11 mouse cellular contexts compared by ENCODE assay signal in genomic region chr1:184718261-184719120, GRCm38 (mm10). TPM values are rescaled to one million over a fixed set of nuclear protein-coding genes. Genes with fewer than 3 reads are reported as not detected.
A peak's percentile ranks its signal among the peaks of the same experiment; 100 is the strongest.
DNase-seq lines count a peak whose midpoint lies in the region; ATAC-seq and TF ChIP-seq lines count a peak whose summit lies in the region.
"Had no signal": no experiment of that assay in that cellular context is flagged by ENCODE, and none has a peak within 500 bp of the region (broad histone marks: within the 10 kb centered on the region; RNA-seq: fewer than 3 reads in every experiment).

No protein-coding gene starts in this region.

- TF ChIP-seq EP300 in liver, postnatal 0 days (IDR thresholded peaks at IDR 0.05; ENCODE audit: low read depth) = no peak

- WGBS in heart, embryonic 14.5 days = 1% methylated on average over 41 of the region's 41 CpGs
- 5% methylated on average over 41 of the region's 41 CpGs for WGBS in liver, postnatal 0 days (ENCODE audit: insufficient replicate concordance)

- TF ChIP-seq CTCF in E14TG2a.4 (conservative IDR thresholded peaks at IDR 0.05; ENCODE audit: low read length) = no peak
- no peak for TF ChIP-seq CTCF in liver, postnatal 0 days (IDR thresholded peaks at IDR 0.05; ENCODE audit: low read depth)

- DNase-seq in heart, adult 11 months = peak; percentile 85
- DNase-seq in heart, postnatal 14 days = no peak
- DNase-seq in liver, postnatal 0 days = no peak
- no peak for DNase-seq in ovary, postnatal 14 days (ENCODE audit: low spot score)
- no peak for DNase-seq in urinary bladder, postnatal 25 days (ENCODE audit: low spot score)
- DNase-seq in right cerebral cortex, adult 2 months (ENCODE audit: low spot score in 2 of 2) = no peak
- DNase-seq: adrenal gland, adult 8-10 months had no signal

- H3K9ac ChIP-seq in heart, embryonic 14.5 days (ENCODE audit: low read length) = no peak overlapping the region
- no peak overlapping the region for H3K9ac ChIP-seq in liver, postnatal 0 days (replicated peaks)

- H3K27ac ChIP-seq in heart, embryonic 14.5 days (replicated peaks in 1 of 2; ENCODE audit: control insufficient read depth in 1 of 2, insufficient read depth in 1 of 2, low read depth in 2 of 2, low read length in 2 of 2) = no peak overlapping the region
- H3K27ac ChIP-seq in liver, postnatal 0 days (ENCODE audit: low read depth) = no peak overlapping the region

- no peak for ATAC-seq in heart, embryonic 14.5 days (ENCODE audit: insufficient number of reproducible peaks, insufficient read depth, low FRiP score, low read depth)
- ATAC-seq in liver, postnatal 0 days = no peak
- ATAC-seq: inflammation-experienced regulatory T-cells, adult 6 months had no signal

- peak overlapping the region; percentile 54 for H3K4me2 ChIP-seq in heart, embryonic 14.5 days (ENCODE audit: low read length)
- H3K4me2 ChIP-seq in liver, postnatal 0 days (ENCODE audit: low read depth, low read length) = 0 out of 2 replicates have a peak overlapping the region, but pooled peaks have one; percentile 13

- intact Hi-C loops in heart, postnatal 14 days (cut with DNase I) = no loop called here

- no peaks in the 10 kb centered on the region for H3K36me3 ChIP-seq in E14TG2a.4 (ENCODE audit: insufficient read depth, low read length)
- H3K36me3 ChIP-seq in heart, embryonic 14.5 days (ENCODE audit: control insufficient read depth, insufficient read depth, low read length) = no peaks in the 10 kb centered on the region
- no peaks in the 10 kb centered on the region for H3K36me3 ChIP-seq in liver, postnatal 0 days (replicated peaks; ENCODE audit: insufficient read depth, low read length)

- peaks cover 35% of the 10 kb centered on the region for H3K4me1 ChIP-seq in E14TG2a.4 (replicated peaks; ENCODE audit: low read depth, low read length)
- H3K4me1 ChIP-seq in heart, embryonic 14.5 days (ENCODE audit: control insufficient read depth in 2 of 2, insufficient read depth in 2 of 2, low read length in 2 of 2) = peaks cover 0 to 8% of the 10 kb centered on the region in 2 experiments; a peak in 3 of 4 replicates
- H3K4me1 ChIP-seq in liver, postnatal 0 days (ENCODE audit: insufficient read depth) = no peaks in the 10 kb centered on the region

- peaks cover 5% of the 10 kb centered on the region; the same call in 1 of the 2 replicates for H3K9me3 ChIP-seq in E14TG2a.4 (ENCODE audit: low read length)
- H3K9me3 ChIP-seq in heart, embryonic 14.5 days (ENCODE audit: control insufficient read depth, low read length) = no peaks in the 10 kb centered on the region
- H3K9me3 ChIP-seq in liver, postnatal 0 days (ENCODE audit: low read length) = no peaks in the 10 kb centered on the region

- peak overlapping the region; percentile 26 for H3K4me3 ChIP-seq in E14TG2a.4 (replicated peaks; ENCODE audit: low read length)
- peak overlapping the region; percentile 15 to 25; a peak in 1 of 4 replicates for H3K4me3 ChIP-seq in heart, embryonic 14.5 days (ENCODE audit: control insufficient read depth in 1 of 2, insufficient read depth in 1 of 2, low read depth in 1 of 2, low read length in 2 of 2)
- H3K4me3 ChIP-seq in liver, postnatal 0 days (ENCODE audit: low read depth, low read length) = no peak overlapping the region
- H3K4me3 ChIP-seq: erythroblast, embryonic 14.5 days had no signal

- H3K27me3 ChIP-seq in E14TG2a.4 (ENCODE audit: insufficient read depth, low read length) = peaks cover 93% of the 10 kb centered on the region
- H3K27me3 ChIP-seq in heart, embryonic 14.5 days (ENCODE audit: control insufficient read depth, insufficient read depth, low read length) = peaks cover 95% of the 10 kb centered on the region
- H3K27me3 ChIP-seq in liver, postnatal 0 days (ENCODE audit: insufficient read depth, low read length) = peaks cover 86% of the 10 kb centered on the region

RNA-seq across cellular contexts. Expression of gene Hlx, which starts 13.9 kb away (rescaled TPM):
- 10 to 100 TPM; 17.7 to 23.1 TPM for total RNA-seq in heart, postnatal 14 days (2021)
- polyA plus RNA-seq in heart, embryonic 14.5 days (2014; fragmentation: Nextera tagmentation; extraction: Ambion mirVana) = 7.1 and 7.7 TPM in 2 replicates
- polyA plus RNA-seq in liver, postnatal 0 days (2015; fragmentation: Nextera tagmentation; extraction: Ambion mirVana) = 8.3 and 9.7 TPM in 2 replicates
- polyA plus RNA-seq: inflammation-experienced regulatory T-cells, adult 6 months had no signal
